Mouse (Mus musculus): ENCODE measurements at regions not wholly inside any gene's neighbourhood (a gene's known extent, or its start where the extent isn't known, plus 50 kb on each side); places are given as distances from the start of the nearest gene placed in this dataset.

GRCm38 (mm10) chr7:73068534-73068933, 306.8 kb upstream of the Rgma start:
- TF ChIP-seq CTCF (IDR thresholded peaks at IDR 0.05; ENCODE audit: low read depth, low read length) (no peak), POLR2A (IDR thresholded peaks at IDR 0.05; ENCODE audit: extremely low read depth, insufficient read depth, low read length) (no peak)
